Comparison of ENCODE assay signal across 7 mouse cellular contexts in the genomic region with DNA sequence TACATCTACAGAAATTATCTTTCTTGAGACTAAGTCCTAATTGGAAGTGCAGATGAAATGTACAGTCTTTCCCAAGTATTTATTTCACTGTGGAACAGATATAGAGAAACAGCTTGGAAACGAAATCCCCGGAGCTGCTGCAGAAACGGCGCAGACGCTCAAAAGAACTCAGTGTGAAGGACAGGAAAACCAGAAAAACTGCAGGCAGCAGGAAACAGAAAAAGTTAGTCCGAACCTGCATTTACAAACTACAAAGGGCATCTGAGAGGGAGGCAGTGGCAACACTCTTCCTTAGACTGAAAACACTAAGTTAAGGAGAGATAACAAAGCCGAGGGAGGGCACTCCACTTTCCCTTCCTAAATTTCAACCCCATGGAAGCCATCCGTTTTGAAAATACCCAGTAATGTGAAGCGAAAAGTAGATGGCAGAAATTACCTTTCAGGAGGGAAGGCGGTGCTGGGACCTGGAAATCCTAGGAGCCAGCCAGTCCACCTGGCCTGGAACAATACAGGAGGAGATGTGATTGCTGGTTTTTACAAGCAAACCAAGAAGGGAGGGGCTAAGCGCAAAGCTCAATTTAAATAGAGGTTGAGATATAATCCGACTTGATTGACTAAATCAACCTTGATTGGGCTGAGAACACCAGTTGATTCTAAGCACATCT. TPM values are rescaled to one million over a fixed set of nuclear protein-coding genes. Genes with fewer than 3 reads are reported as not detected.
DNase-seq lines count a peak whose midpoint lies in the region; ATAC-seq and TF ChIP-seq lines count a peak whose summit lies in the region.

No protein-coding gene starts in this region.

- peak; percentile 58 for DNase-seq in lung, postnatal 0 days (ENCODE audit: low spot score)
- DNase-seq in lung, postnatal 10 days, result no peak
- no peak for DNase-seq in intestine, embryonic 14.5 days (ENCODE audit: low spot score)
- DNase-seq in cerebellum, adult 8-10 months, result no peak
- no peak for DNase-seq in gastrocnemius, adult 18-20 months (ENCODE audit: low spot score)

- TF ChIP-seq EP300 in lung, postnatal 0 days (IDR thresholded peaks at IDR 0.05), result no peak

- no peaks in the 10 kb centered on the region for H3K36me3 ChIP-seq in lung, postnatal 0 days (ENCODE audit: insufficient read depth, low read length)
- H3K36me3 ChIP-seq in intestine, embryonic 14.5 days (ENCODE audit: control insufficient read depth, insufficient read depth, low read length), result no peaks in the 10 kb centered on the region
- H3K36me3 ChIP-seq in neural tube, embryonic 13.5 days, result no peaks in the 10 kb centered on the region

- no peak for ATAC-seq in lung, postnatal 0 days
- no peak for ATAC-seq in intestine, embryonic 14.5 days (replicated peaks; ENCODE audit: low FRiP score, low TSS enrichment, low read depth)
- no peak for ATAC-seq in neural tube, embryonic 13.5 days (ENCODE audit: low read depth)

- H3K4me1 ChIP-seq in lung, postnatal 0 days (ENCODE audit: insufficient read depth, low read depth, low read length), result peaks cover 5% of the 10 kb centered on the region; the same call in 1 of the 2 replicates
- H3K4me1 ChIP-seq in embryonic fibroblast, embryonic 13.5 days (ENCODE audit: control insufficient read depth, insufficient read depth, low read length), result 0 out of 2 replicates have a peak, but pooled peaks cover 2% of the 10 kb centered on the region
- peaks cover 16% of the 10 kb centered on the region for H3K4me1 ChIP-seq in intestine, embryonic 14.5 days (replicated peaks; ENCODE audit: control insufficient read depth, insufficient read depth, low read length)
- peaks cover 38% of the 10 kb centered on the region for H3K4me1 ChIP-seq in neural tube, embryonic 13.5 days (replicated peaks)

- peak overlapping the region; percentile 98 for H3K4me3 ChIP-seq in lung, postnatal 0 days (ENCODE audit: low read depth, low read length)
- peak overlapping the region; percentile 30; the same call in 1 of the 2 replicates for H3K4me3 ChIP-seq in embryonic fibroblast, embryonic 13.5 days (ENCODE audit: insufficient read depth, low read length)
- H3K4me3 ChIP-seq in intestine, embryonic 14.5 days (ENCODE audit: low read depth, low read length), result peak overlapping the region; percentile 80
- H3K4me3 ChIP-seq in neural tube, embryonic 13.5 days, result peak overlapping the region; percentile 40; the same call in 1 of the 2 replicates

- H3K9ac ChIP-seq in lung, postnatal 0 days (replicated peaks; ENCODE audit: low read depth), result no peak overlapping the region
- H3K9ac ChIP-seq in intestine, embryonic 14.5 days (ENCODE audit: low read length), result peak overlapping the region; percentile 67
- H3K9ac ChIP-seq in neural tube, embryonic 13.5 days, result no peak overlapping the region

- H3K4me2 ChIP-seq in lung, postnatal 0 days (replicated peaks; ENCODE audit: low read depth, low read length), result peak overlapping the region; percentile 76
- H3K4me2 ChIP-seq in intestine, embryonic 14.5 days (ENCODE audit: low read length), result peak overlapping the region; percentile 79
- H3K4me2 ChIP-seq in neural tube, embryonic 13.5 days, result peak overlapping the region; percentile 69

- WGBS in lung, postnatal 0 days, result 17% methylated on average over 12 of the region's 12 CpGs
- WGBS in intestine, embryonic 14.5 days, result 11% methylated on average over 12 of the region's 12 CpGs
- 16% methylated on average over 12 of the region's 12 CpGs for WGBS in neural tube, embryonic 13.5 days

- no peaks in the 10 kb centered on the region for H3K27me3 ChIP-seq in lung, postnatal 0 days (replicated peaks; ENCODE audit: insufficient read depth, low read length)
- no peaks in the 10 kb centered on the region for H3K27me3 ChIP-seq in intestine, embryonic 14.5 days (replicated peaks; ENCODE audit: control insufficient read depth, insufficient read depth, low read length)
- peaks cover 5% of the 10 kb centered on the region; the same call in 1 of the 2 replicates for H3K27me3 ChIP-seq in neural tube, embryonic 13.5 days

- TF ChIP-seq CTCF in lung, postnatal 0 days (IDR thresholded peaks at IDR 0.05), result no peak
- no peak for TF ChIP-seq CTCF in embryonic fibroblast, embryonic 13.5 days (IDR thresholded peaks at IDR 0.05; ENCODE audit: borderline replicate concordance, insufficient read depth, low read length)

- 0 out of 2 replicates have a peak, but pooled peaks have one; percentile 29 for TF ChIP-seq POLR2A in embryonic fibroblast, embryonic 13.5 days (IDR thresholded peaks at IDR 0.05; ENCODE audit: low read depth, low read length)

- H3K9me3 ChIP-seq in lung, postnatal 0 days (ENCODE audit: low read length), result no peaks in the 10 kb centered on the region
- no peaks in the 10 kb centered on the region for H3K9me3 ChIP-seq in intestine, embryonic 14.5 days (ENCODE audit: control insufficient read depth, low read length)
- H3K9me3 ChIP-seq in neural tube, embryonic 13.5 days, result no peaks in the 10 kb centered on the region

- H3K27ac ChIP-seq in lung, postnatal 0 days (ENCODE audit: low read length), result peak overlapping the region; percentile 97
- peak overlapping the region; percentile 37; the same call in 1 of the 2 replicates for H3K27ac ChIP-seq in embryonic fibroblast, embryonic 13.5 days (ENCODE audit: insufficient read depth, low read length)
- peak overlapping the region; percentile 95 for H3K27ac ChIP-seq in intestine, embryonic 14.5 days (ENCODE audit: low read depth)
- no peak overlapping the region for H3K27ac ChIP-seq in neural tube, embryonic 13.5 days (replicated peaks)

RNA-seq across cellular contexts. Expression of gene Zfp217, which starts 13.7 kb away (rescaled TPM):
- 4.0 and 4.4 TPM in 2 replicates for polyA plus RNA-seq in lung, postnatal 0 days (2015; fragmentation: Nextera tagmentation; extraction: Ambion mirVana)
- 13.0 and 13.2 TPM in 2 replicates for polyA plus RNA-seq in embryonic fibroblast, embryonic 13.5 days (2011; ENCODE audit: insufficient read length, low read depth, missing spikeins)
- polyA plus RNA-seq in intestine, embryonic 14.5 days (2014; fragmentation: Nextera tagmentation; extraction: Ambion mirVana), result 3.8 and 4.3 TPM in 2 replicates
- polyA plus RNA-seq in neural tube, embryonic 13.5 days (2015; fragmentation: Nextera tagmentation; extraction: Ambion mirVana), result 1.3 and 2.0 TPM in 2 replicates
- total RNA-seq in gastrocnemius, adult 18-20 months (2021), result 1 to 10 TPM; 3.8 to 5.5 TPM

Comparison
In these comparisons a context has a peak if more than half of its experiments do, and no peak if none do; other contexts are left out.
1. H3K4me3 ChIP-seq: peak in every context shown above with its lines; median percentile 98 in lung, postnatal 0 days; 80 in intestine, embryonic 14.5 days; 40 in neural tube, embryonic 13.5 days; 30 in embryonic fibroblast, embryonic 13.5 days.